Mouse (Mus musculus) liver, embryonic 14.5 days (tissue): ENCODE data around the gene Slc36a4.

ENCODE experiments used
- CTCF ChIP-seq: IDR thresholded peaks from 2 replicates; pipeline ENCODE4 v1.5.1; 2016; ENCODE audit warnings: antibody characterized with exemption, low read depth, control low read depth
- EP300 ChIP-seq: IDR thresholded peaks from 2 replicates; pipeline ENCODE4 v1.6.1; 2016; ENCODE audit warnings: antibody characterized with exemption, low read depth

- TF ChIP-seq CTCF, result peak; percentile 70
- no peak for TF ChIP-seq EP300
Measured at GRCm38 (mm10) chr9:15681855-15682466, 27.6 kb upstream of the Slc36a4 start.
